ENCODE assay signal across 8 mouse cellular contexts in genomic region chr15:97766594-97767279, GRCm38 (mm10). TPM values are rescaled to one million over a fixed set of nuclear protein-coding genes. Genes with fewer than 3 reads are reported as not detected.
A peak's percentile ranks its signal among the peaks of the same experiment; 100 is the strongest.
DNase-seq lines count a peak whose midpoint lies in the region; ATAC-seq and TF ChIP-seq lines count a peak whose summit lies in the region.

No protein-coding gene starts in this region.

- H3K27ac ChIP-seq in liver, adult 2 months (replicated peaks; ENCODE audit: insufficient read depth, low read depth, low read length): peak overlapping the region; percentile 33
- H3K27ac ChIP-seq in forebrain, embryonic 11.5 days (ENCODE audit: low read depth, low read length): no peak overlapping the region
- peak overlapping the region; percentile 53; the same call in 1 of the 2 replicates for H3K27ac ChIP-seq in kidney, embryonic 14.5 days (ENCODE audit: low read depth, low read length)
- H3K27ac ChIP-seq in midbrain, embryonic 11.5 days (ENCODE audit: low read depth, low read length): no peak overlapping the region

- no peaks in the 10 kb centered on the region for H3K9me3 ChIP-seq in forebrain, embryonic 11.5 days (ENCODE audit: control insufficient read depth, low read length)
- no peaks in the 10 kb centered on the region for H3K9me3 ChIP-seq in kidney, embryonic 14.5 days (ENCODE audit: control insufficient read depth, low read length)
- H3K9me3 ChIP-seq in midbrain, embryonic 11.5 days (ENCODE audit: control insufficient read depth, low read length): no peaks in the 10 kb centered on the region

- no peak for TF ChIP-seq POLR2A in liver, adult 2 months (IDR thresholded peaks at IDR 0.05; ENCODE audit: extremely low read depth, insufficient read depth, low read length)

- peak; percentile 22; the same call in 1 of the 2 replicates for ATAC-seq in forebrain, embryonic 11.5 days (replicated peaks; ENCODE audit: low FRiP score)
- ATAC-seq in kidney, embryonic 14.5 days (ENCODE audit: low FRiP score, low TSS enrichment): peak; percentile 8; the same call in 1 of the 2 replicates
- ATAC-seq in midbrain, embryonic 11.5 days (ENCODE audit: low FRiP score): peak; percentile 19

- H3K4me3 ChIP-seq in liver, adult 2 months (ENCODE audit: insufficient read depth, low read depth, low read length): peak overlapping the region; percentile 55
- H3K4me3 ChIP-seq in forebrain, embryonic 11.5 days (ENCODE audit: low read depth, low read length): peak overlapping the region; percentile 39
- peak overlapping the region; percentile 52 for H3K4me3 ChIP-seq in kidney, embryonic 14.5 days (ENCODE audit: low read length)
- H3K4me3 ChIP-seq in midbrain, embryonic 11.5 days (ENCODE audit: low read depth, low read length): peak overlapping the region; percentile 39

- peak overlapping the region; percentile 93 for H3K4me2 ChIP-seq in forebrain, embryonic 11.5 days (ENCODE audit: low read depth, low read length, severe bottlenecking)
- H3K4me2 ChIP-seq in kidney, embryonic 14.5 days (replicated peaks; ENCODE audit: low read depth, low read length): peak overlapping the region; percentile 95
- H3K4me2 ChIP-seq in midbrain, embryonic 11.5 days: peak overlapping the region; percentile 93

- DNase-seq in liver, adult 2 months (ENCODE audit: extremely low read depth, low read depth, low spot score): no peak
- DNase-seq in liver: no peak
- peak; percentile 56 for DNase-seq in forebrain, embryonic 11.5 days (ENCODE audit: low spot score)
- DNase-seq in midbrain, embryonic 11.5 days (ENCODE audit: low spot score, missing footprints): peak; percentile 90
- no peak for DNase-seq in embryo, embryonic 10 days (ENCODE audit: low spot score)
- DNase-seq in frontal cortex, adult 2 months (ENCODE audit: extremely low spot score in 1 of 2, low spot score in 1 of 2): no peak
- no peak for DNase-seq in left cerebral cortex, postnatal 25 days (ENCODE audit: low spot score in 2 of 2)

- no peaks in the 10 kb centered on the region for H3K79me2 ChIP-seq in liver, adult 2 months (ENCODE audit: control insufficient read depth, insufficient read depth, low read length)

- WGBS in liver, adult 2 months: 18% methylated on average over 23 of the region's 23 CpGs
- 5% methylated on average over 23 of the region's 23 CpGs for WGBS in forebrain, embryonic 11.5 days
- 4% methylated on average over 23 of the region's 23 CpGs for WGBS in kidney, embryonic 14.5 days
- 6% methylated on average over 23 of the region's 23 CpGs for WGBS in midbrain, embryonic 11.5 days

- peak overlapping the region; percentile 44 for H3K9ac ChIP-seq in liver, adult 2 months (ENCODE audit: low read depth, low read length)
- peak overlapping the region; percentile 60 for H3K9ac ChIP-seq in forebrain, embryonic 11.5 days (ENCODE audit: low read length)
- H3K9ac ChIP-seq in kidney, embryonic 14.5 days (ENCODE audit: low read depth, low read length): peak overlapping the region; percentile 59
- H3K9ac ChIP-seq in midbrain, embryonic 11.5 days (ENCODE audit: low read length): 0 out of 2 replicates have a peak overlapping the region, but pooled peaks have one; percentile 12

- H3K27me3 ChIP-seq in liver, adult 2 months (ENCODE audit: control insufficient read depth, insufficient read depth, low read length): no peaks in the 10 kb centered on the region; the same call in 1 of the 2 replicates
- H3K27me3 ChIP-seq in forebrain, embryonic 11.5 days (ENCODE audit: control insufficient read depth, insufficient read depth, low read length): peaks cover 21% of the 10 kb centered on the region
- peaks cover 9% of the 10 kb centered on the region for H3K27me3 ChIP-seq in kidney, embryonic 14.5 days (ENCODE audit: control insufficient read depth, insufficient read depth, low read length)
- peaks cover 22% of the 10 kb centered on the region for H3K27me3 ChIP-seq in midbrain, embryonic 11.5 days (ENCODE audit: control insufficient read depth, insufficient read depth, low read length)

- intact Hi-C loops in left cerebral cortex, postnatal 25 days (cut with DNase I): loop anchor here (1.0 to 5.0 kb wide), 2 partner anchors 16 to 44 kb away; no protein-coding TSS in a partner anchor

- peaks cover 2% of the 10 kb centered on the region; the same call in 1 of the 2 replicates for H3K4me1 ChIP-seq in liver, adult 2 months (ENCODE audit: control insufficient read depth, insufficient read depth, low read length)
- peaks cover 19% of the 10 kb centered on the region for H3K4me1 ChIP-seq in forebrain, embryonic 11.5 days (replicated peaks; ENCODE audit: control insufficient read depth, insufficient read depth, low read length)
- peaks cover 39% of the 10 kb centered on the region for H3K4me1 ChIP-seq in kidney, embryonic 14.5 days (ENCODE audit: control insufficient read depth, insufficient read depth, low read length)
- peaks cover 19% of the 10 kb centered on the region for H3K4me1 ChIP-seq in midbrain, embryonic 11.5 days (ENCODE audit: control insufficient read depth, insufficient read depth, low read length)

- TF ChIP-seq CTCF in liver, adult 2 months (IDR thresholded peaks at IDR 0.05; ENCODE audit: low read depth, low read length): no peak

- no peaks in the 10 kb centered on the region for H3K36me3 ChIP-seq in liver, adult 2 months (ENCODE audit: control insufficient read depth, insufficient read depth, low read length)
- H3K36me3 ChIP-seq in forebrain, embryonic 11.5 days (ENCODE audit: control insufficient read depth, insufficient read depth, low read length): no peaks in the 10 kb centered on the region
- no peaks in the 10 kb centered on the region for H3K36me3 ChIP-seq in kidney, embryonic 14.5 days (ENCODE audit: control insufficient read depth, insufficient read depth, low read length)
- H3K36me3 ChIP-seq in midbrain, embryonic 11.5 days (ENCODE audit: control insufficient read depth, insufficient read depth, low read length): no peaks in the 10 kb centered on the region

RNA-seq across cellular contexts. Expression of gene Rapgef3, which starts 1.0 kb away (rescaled TPM):
- 1.8 and 3.2 TPM in 2 replicates for total RNA-seq in liver, adult 2 months (2014; rRNA removed)
- 2.7 and 4.9 TPM in 2 replicates for polyA plus RNA-seq in liver, adult 2 months (2012; rRNA removed)
- polyA plus RNA-seq in forebrain, embryonic 11.5 days (2014; fragmentation: Nextera tagmentation; extraction: Ambion mirVana): 4.8 and 5.5 TPM in 2 replicates
- 11.9 and 15.7 TPM in 2 replicates for polyA plus RNA-seq in kidney, embryonic 14.5 days (2014; fragmentation: Nextera tagmentation; extraction: Ambion mirVana)
- polyA plus RNA-seq in midbrain, embryonic 11.5 days (2014; fragmentation: Nextera tagmentation; extraction: Ambion mirVana): 3.0 and 3.2 TPM in 2 replicates
- polyA plus RNA-seq in frontal cortex, adult 2 months (2012; rRNA removed): 69.2 and 78.4 TPM in 2 replicates
- total RNA-seq in left cerebral cortex, postnatal 25 days (2021): 10 to 100 TPM; 33.1 to 35.1 TPM

RNA-seq across cellular contexts. Expression of gene Slc48a1, which starts 11.6 kb away (rescaled TPM):
- 15.2 and 21.1 TPM in 2 replicates for total RNA-seq in liver, adult 2 months (2014; rRNA removed)
- 54.9 and 58.6 TPM in 2 replicates for polyA plus RNA-seq in liver, adult 2 months (2012; rRNA removed)
- polyA plus RNA-seq in forebrain, embryonic 11.5 days (2014; fragmentation: Nextera tagmentation; extraction: Ambion mirVana): 32.1 and 32.9 TPM in 2 replicates
- polyA plus RNA-seq in kidney, embryonic 14.5 days (2014; fragmentation: Nextera tagmentation; extraction: Ambion mirVana): 34.4 and 36.1 TPM in 2 replicates
- polyA plus RNA-seq in midbrain, embryonic 11.5 days (2014; fragmentation: Nextera tagmentation; extraction: Ambion mirVana): 32.6 and 33.6 TPM in 2 replicates
- polyA plus RNA-seq in frontal cortex, adult 2 months (2012; rRNA removed): 107 and 117 TPM in 2 replicates
- 100 to 1,000 TPM; 181 to 190 TPM for total RNA-seq in left cerebral cortex, postnatal 25 days (2021)

RNA-seq across cellular contexts. Expression of gene Endou, which starts 35.6 kb away (rescaled TPM):
- total RNA-seq in liver, adult 2 months (2014; rRNA removed): 0.47 and 0.55 TPM in 2 replicates
- 0.21 and 0.32 TPM in 2 replicates for polyA plus RNA-seq in liver, adult 2 months (2012; rRNA removed)
- 0.33 TPM in 1 of 2 replicates, not detected in the other for polyA plus RNA-seq in forebrain, embryonic 11.5 days (2014; fragmentation: Nextera tagmentation; extraction: Ambion mirVana)
- 0.20 and 0.34 TPM in 2 replicates for polyA plus RNA-seq in kidney, embryonic 14.5 days (2014; fragmentation: Nextera tagmentation; extraction: Ambion mirVana)
- 0.18 and 0.32 TPM in 2 replicates for polyA plus RNA-seq in midbrain, embryonic 11.5 days (2014; fragmentation: Nextera tagmentation; extraction: Ambion mirVana)
- 1.0 and 1.5 TPM in 2 replicates for polyA plus RNA-seq in frontal cortex, adult 2 months (2012; rRNA removed)
- total RNA-seq in left cerebral cortex, postnatal 25 days (2021): 1 to 10 TPM; 2.3 to 2.7 TPM

Comparison
In these comparisons a context has a peak if more than half of its experiments do, and no peak if none do; other contexts are left out.
1. DNase-seq: peak in forebrain, embryonic 11.5 days (single experiment) and midbrain, embryonic 11.5 days (single experiment); none in liver, adult 2 months (single experiment), liver (single experiment), embryo, embryonic 10 days (single experiment), frontal cortex, adult 2 months (0 of 2) and left cerebral cortex, postnatal 25 days (0 of 2).
2. H3K27ac ChIP-seq: peak in liver, adult 2 months (single experiment) and kidney, embryonic 14.5 days (single experiment); none in forebrain, embryonic 11.5 days (single experiment) and midbrain, embryonic 11.5 days (single experiment).
3. Peak in every context shown above with its lines, with median percentiles within 50 percentile points of each other: H3K4me3 ChIP-seq, H3K9ac ChIP-seq, ATAC-seq and H3K4me2 ChIP-seq.